Mouse (Mus musculus) thymus, adult 2 months (tissue): ENCODE results near the gene Rpl3. TPM values are rescaled to one million over a fixed set of nuclear protein-coding genes. Genes with fewer than 3 reads are reported as not detected.
"Not testable (repeated sequence)": the region's sequence is repeated elsewhere in the genome, so short reads cannot be mapped to it uniquely, and the experiment has no call there.

ENCODE experiments used
- DNase-seq: peaks from one replicate; pipeline ENCODE4 v3.0.0; 2021
- H3K27ac ChIP-seq: fragments of 200-500 bp; 2 replicates; pipeline ENCODE4 v1.5.1; 2012; ENCODE audit warnings: low read length, control low read depth; ENCODE audit not compliant: control insufficient read depth, insufficient read depth
- H3K27me3 ChIP-seq: fragments of 200-500 bp; 2 replicates; pipeline ENCODE4 v1.6.1; 2012; ENCODE audit warnings: mild to moderate bottlenecking, low read length, moderate library complexity, mixed read lengths; ENCODE audit not compliant: control insufficient read depth, insufficient read depth
- H3K36me3 ChIP-seq: fragments of 200-500 bp; 2 replicates; pipeline ENCODE4 v1.6.1; 2012; ENCODE audit warnings: mild to moderate bottlenecking, low read length, moderate library complexity; ENCODE audit not compliant: control insufficient read depth, insufficient read depth
- H3K4me1 ChIP-seq: fragments of 200-500 bp; replicated peaks from 2 replicates; pipeline ENCODE4 v1.6.1; 2012; ENCODE audit warnings: low read length; ENCODE audit not compliant: control insufficient read depth, insufficient read depth
- H3K4me3 ChIP-seq: fragments of 200-500 bp; 2 replicates; pipeline ENCODE4 v1.5.1; 2012; ENCODE audit warnings: mild to moderate bottlenecking, low read length, control low read depth, moderate library complexity; ENCODE audit not compliant: control insufficient read depth, insufficient read depth
- CTCF ChIP-seq: fragments of 200-500 bp; IDR thresholded peaks from 2 replicates; pipeline ENCODE4 v1.5.1; 2012; ENCODE audit warnings: mild to moderate bottlenecking, control low read depth, low read length, moderate library complexity, borderline replicate concordance; ENCODE audit not compliant: control insufficient read depth, poor library complexity, insufficient read depth; ENCODE audit errors: extremely low read depth
- POLR2A ChIP-seq: fragments of 200-500 bp; IDR thresholded peaks from 2 replicates; pipeline ENCODE4 v1.6.1; 2012; ENCODE audit warnings: mild to moderate bottlenecking, low read length, control low read depth, moderate library complexity; ENCODE audit not compliant: control insufficient read depth, poor library complexity, insufficient read depth; ENCODE audit errors: extremely low read depth
- WGBS: fragments of 180-500 bp; shearing (Covaris S2); methylation state at CpG from one replicate; pipeline ENCODE4 v1.1.7; 2018; 5-methylcytosine and 5-hydroxymethylcytosine counted together
- polyA plus RNA-seq: library from polyadenylated mRNA; depleted of rRNA; stranded (reverse); fragments of >200 nt; gene quantifications from 2 replicates; pipeline ENCODE4 v1.2.3, GENCODE M21; 2012

Rpl3 gene
- polyA plus RNA-seq, 1 experiment = 627 TPM

DNA sequence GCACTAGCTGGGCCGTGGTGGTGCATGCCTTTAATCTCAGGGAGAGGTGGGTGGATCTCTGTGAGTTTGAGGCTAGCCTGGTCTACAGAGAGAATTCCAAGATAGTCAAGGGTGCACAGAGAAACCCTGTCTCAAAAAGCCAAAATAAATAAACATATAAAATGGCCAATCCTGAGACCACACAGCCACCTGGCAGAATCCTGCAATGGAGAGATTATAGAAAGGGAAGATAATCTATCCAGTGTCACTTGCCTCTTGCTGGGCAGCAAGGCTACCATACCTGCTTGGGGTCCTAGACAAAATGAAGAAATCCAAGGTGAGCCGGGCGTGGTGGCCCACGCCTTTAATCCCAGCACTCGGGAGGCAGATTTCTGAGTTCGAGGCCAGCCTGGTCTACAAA lies 38.3 kb upstream of the Rpl3 start:
- no peak for DNase-seq
- Histone ChIP-seq H3K4me1 (peaks cover 14% of the 10 kb centered on the region), H3K4me3 (no peak overlapping the region), H3K36me3 (no peaks in the 10 kb centered on the region), H3K27me3 (no peaks in the 10 kb centered on the region), H3K27ac (no peak overlapping the region)
- WGBS = 95% methylated on average over 6 of the region's 6 CpGs
- TF ChIP-seq POLR2A = no peak
- no peak for TF ChIP-seq CTCF

DNA sequence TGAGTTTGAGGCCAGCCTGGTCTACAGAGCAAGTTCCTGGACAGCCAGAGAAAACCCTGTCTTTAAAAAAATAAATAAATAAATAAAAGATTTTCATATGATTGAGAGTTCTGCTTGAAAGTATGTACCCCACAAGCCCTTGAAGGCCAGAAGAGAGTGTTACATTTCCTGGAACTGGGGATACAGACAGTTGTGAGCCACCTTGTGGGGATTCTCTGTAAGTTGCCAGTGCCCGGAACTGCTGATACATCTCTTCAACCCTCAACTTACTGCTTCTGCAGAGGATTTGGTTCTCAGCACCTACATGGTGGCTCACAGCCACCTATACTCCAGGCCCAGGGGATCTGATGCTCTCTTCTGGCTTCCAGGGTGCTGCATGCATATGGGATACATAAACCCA lies 35.5 kb upstream of the Rpl3 start:
- H3K27me3 ChIP-seq = no peaks in the 10 kb centered on the region
- no peak overlapping the region for H3K27ac ChIP-seq
- no peak for TF ChIP-seq CTCF
- TF ChIP-seq POLR2A = no peak
- no peak for DNase-seq
- H3K36me3 ChIP-seq = no peaks in the 10 kb centered on the region
- H3K4me3 ChIP-seq = no peak overlapping the region
- H3K4me1 ChIP-seq = no peaks in the 10 kb centered on the region
- WGBS = 9% methylated on average over 1 of the region's 1 CpGs

DNA sequence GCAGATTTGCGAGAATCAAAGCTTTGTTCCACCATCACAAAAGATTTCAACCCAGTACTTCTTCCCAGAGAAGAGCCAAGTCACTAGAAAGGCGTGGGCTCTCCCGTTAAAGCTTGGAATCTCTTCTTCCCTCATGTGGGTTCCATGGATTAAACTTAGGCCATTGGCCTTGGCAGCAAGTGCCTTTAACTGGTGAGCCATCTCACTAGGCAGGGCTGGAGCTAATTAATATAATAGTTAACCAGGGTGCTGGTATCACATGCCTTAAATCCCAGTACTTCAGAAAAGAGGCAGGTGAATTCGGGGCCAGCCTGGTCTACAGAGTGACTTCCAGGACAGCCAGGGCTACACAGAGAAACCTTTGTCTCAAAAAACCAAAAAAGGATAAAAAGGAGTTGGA lies 33.0 kb upstream of the Rpl3 start:
- Histone ChIP-seq H3K4me3 (no peak overlapping the region), H3K27me3 (no peaks in the 10 kb centered on the region), H3K27ac (no peak overlapping the region), H3K36me3 (no peaks in the 10 kb centered on the region), H3K4me1 (no peaks in the 10 kb centered on the region)
- TF ChIP-seq POLR2A (no peak), CTCF (no peak)
- WGBS = 93% methylated on average over 4 of the region's 4 CpGs
- DNase-seq = no peak

DNA sequence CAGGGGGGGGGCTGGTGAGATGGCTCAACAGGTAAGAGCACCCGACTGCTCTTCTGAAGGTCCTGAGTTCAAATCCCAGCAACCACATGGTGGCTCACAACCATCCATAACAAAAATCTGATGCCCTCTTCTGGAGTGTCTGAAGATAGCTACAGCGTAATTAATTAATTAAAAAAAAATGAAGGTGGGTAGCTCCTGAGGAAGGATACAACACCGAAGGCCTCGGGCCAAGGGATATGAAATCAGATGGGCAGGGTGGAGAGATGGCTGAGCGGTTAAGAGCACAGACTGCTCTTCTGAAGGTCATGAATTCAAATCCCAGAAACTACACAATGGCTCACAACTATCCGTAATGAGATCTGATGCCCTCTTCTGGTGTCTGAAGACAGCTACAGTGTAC lies 30.8 kb upstream of the Rpl3 start:
- DNase-seq, H3K36me3 ChIP-seq, H3K4me3 ChIP-seq, H3K27me3 ChIP-seq, H3K27ac ChIP-seq, H3K4me1 ChIP-seq: not testable (repeated sequence)
- WGBS = 97% methylated on average over 6 of the region's 6 CpGs

DNA sequence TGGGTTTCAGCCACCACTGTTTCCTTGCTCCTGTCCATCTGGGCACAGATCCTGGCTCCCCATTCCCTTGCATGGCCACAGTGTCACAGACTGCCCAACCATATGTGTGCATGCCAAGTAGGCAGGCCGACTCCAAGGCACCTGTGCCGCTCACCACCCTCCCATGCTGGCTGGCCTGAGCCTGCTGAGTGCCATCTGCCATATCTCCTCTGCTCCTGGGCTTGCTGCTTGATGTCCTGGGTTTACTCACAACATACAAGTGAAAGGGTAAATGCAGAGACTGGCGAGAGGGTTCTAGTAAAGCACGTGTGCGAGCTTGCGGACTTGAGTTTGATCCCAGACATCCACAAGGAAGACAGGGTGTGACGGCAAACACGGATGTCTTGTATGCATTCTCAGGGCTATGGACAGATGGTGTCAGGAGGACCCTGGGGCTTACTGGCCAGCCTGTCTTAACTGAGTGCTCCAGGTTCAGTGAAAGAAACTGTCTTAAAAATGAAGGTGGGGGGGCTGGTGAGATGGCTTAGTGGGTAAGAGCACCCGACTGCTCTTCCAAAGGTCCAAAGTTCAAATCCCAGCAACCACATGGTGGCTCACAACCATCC lies 30.2 kb upstream of the Rpl3 start:
- H3K4me1 ChIP-seq = no peaks in the 10 kb centered on the region
- no peak for DNase-seq
- H3K4me3 ChIP-seq = no peak overlapping the region

DNA sequence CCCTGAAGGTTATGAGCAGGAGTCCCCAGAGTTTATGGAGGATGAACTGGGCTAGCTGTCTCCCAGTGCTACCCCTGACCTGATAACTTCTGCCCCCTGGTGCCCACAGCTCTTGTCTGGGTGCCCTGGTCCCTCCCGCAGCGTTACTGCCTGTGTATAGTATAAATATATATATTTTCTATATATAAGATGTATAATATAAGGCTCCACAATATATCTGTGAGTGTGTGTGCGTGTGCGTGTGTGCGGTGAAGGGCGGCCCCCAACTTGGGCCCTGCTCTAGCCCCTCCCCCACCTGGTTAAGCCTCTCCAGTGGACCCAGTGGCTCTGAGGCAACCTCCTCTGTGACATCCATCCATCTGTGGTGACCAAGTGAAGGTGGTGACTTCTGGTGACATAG lies 27.4 kb upstream of the Rpl3 start:
- Histone ChIP-seq H3K27ac (no peak overlapping the region), H3K4me1 (no peaks in the 10 kb centered on the region), H3K36me3 (no peaks in the 10 kb centered on the region), H3K4me3 (no peak overlapping the region), H3K27me3 (no peaks in the 10 kb centered on the region)
- no peak for DNase-seq
- TF ChIP-seq CTCF = no peak
- no peak for TF ChIP-seq POLR2A
- 90% methylated on average over 6 of the region's 6 CpGs for WGBS

More for the DNA sequence above, 30.2 kb upstream of the Rpl3 start:
- Histone ChIP-seq H3K27me3 (no peaks in the 10 kb centered on the region), H3K36me3 (no peaks in the 10 kb centered on the region), H3K27ac (no peak overlapping the region)
- 96% methylated on average over 9 of the region's 9 CpGs for WGBS
- no peak for TF ChIP-seq POLR2A
- no peak for TF ChIP-seq CTCF

DNA sequence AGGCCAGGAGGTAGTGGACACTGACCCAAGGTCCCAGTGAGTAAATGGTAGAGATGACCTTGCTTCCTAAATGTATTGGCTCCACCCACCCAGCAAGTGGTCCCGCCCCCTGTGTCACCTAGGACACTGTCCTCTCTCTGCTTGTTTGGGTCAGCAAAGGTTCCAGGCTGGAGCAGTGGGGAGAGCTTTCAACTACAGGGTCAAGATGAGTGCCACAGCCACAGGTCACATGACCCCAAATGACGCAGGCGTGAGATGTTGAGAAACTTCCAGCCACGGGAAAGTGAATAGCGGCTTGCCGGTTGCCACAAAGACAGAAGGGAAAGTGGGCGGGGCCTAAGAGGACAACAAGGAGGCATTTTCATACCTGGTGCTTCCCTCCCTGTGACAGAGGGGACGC lies 25.5 kb upstream of the Rpl3 start:
- DNase-seq = no peak
- 85% methylated on average over 8 of the region's 8 CpGs for WGBS
- Histone ChIP-seq H3K4me1 (no peaks in the 10 kb centered on the region), H3K4me3 (no peak overlapping the region), H3K27me3 (no peaks in the 10 kb centered on the region), H3K36me3 (no peaks in the 10 kb centered on the region), H3K27ac (no peak overlapping the region)
- no peak for TF ChIP-seq POLR2A
- no peak for TF ChIP-seq CTCF
